Mouse (Mus musculus): ENCODE results near the gene Slc5a6.

DNA sequence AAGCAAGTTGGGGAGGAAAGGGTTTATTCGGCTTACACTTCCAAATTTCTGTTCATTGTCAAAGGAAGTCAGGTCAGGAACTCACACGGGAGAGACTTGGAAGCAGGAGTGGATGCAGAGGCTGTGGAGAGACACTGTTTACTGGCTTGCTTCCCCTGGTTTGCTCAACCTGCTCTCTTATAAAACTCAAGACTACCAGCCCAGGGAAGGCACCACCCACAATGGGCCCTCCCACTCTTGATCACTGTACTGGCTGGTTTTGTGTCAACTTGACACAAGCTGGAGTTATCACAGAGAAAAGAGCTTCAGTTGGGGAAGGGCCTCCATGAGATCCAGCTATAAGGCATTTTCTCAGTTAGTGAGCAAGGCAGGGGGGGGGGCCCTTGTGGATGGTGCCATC lies 22.3 kb upstream of the Slc5a6 start:
- TF ChIP-seq POLR2A (IDR thresholded peaks at IDR 0.05; ENCODE audit: borderline replicate concordance, extremely low read depth, low read depth, low read length), result no peak
- TF ChIP-seq CTCF (IDR thresholded peaks at IDR 0.05; ENCODE audit: insufficient read depth, low read length), result no peak

Data from lung, adult 2 months (tissue).